Mouse (Mus musculus): ENCODE results near the gene Edc4. TPM values are rescaled to one million over a fixed set of nuclear protein-coding genes. Genes with fewer than 3 reads are reported as not detected.
A peak's percentile ranks its signal among the peaks of the same experiment; 100 is the strongest.

Edc4 gene
- total RNA-seq, 2 experiments from 2014 or later, result 12.2 to 25.5 TPM

DNA sequence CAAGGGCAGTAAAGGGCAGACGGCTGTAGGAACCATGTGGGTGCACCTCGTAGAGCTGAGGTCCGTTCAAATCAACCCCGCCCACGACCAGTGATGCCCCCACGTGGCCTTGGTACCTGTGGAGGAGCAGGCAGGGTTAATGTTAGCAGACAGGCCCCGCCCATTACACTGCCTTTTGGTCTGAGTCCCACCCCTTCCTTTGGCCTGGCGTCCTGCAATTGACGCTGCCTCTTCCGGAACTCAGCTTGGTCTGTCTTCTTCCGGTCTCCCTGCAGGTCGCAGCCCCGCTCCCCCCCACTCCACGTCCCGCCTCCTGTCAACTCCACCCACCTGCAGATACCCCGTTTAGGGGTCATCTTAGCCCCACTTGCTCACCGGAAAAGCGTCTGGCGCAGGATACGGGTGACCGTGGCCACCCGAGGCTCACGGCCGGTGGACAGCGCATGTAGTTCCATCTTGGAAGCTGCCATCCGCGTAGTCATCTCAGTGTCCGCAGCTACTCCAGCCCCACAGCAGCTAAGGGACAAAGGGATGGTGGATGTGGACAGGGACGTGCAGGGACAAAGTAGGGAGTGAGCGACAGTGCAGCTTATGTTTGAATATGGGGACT is 56.3 kb downstream of the Edc4 start:
- ATAC-seq (replicated peaks; ENCODE audit: low FRiP score, poor library complexity, severe bottlenecking), result peak; percentile 91

DNA sequence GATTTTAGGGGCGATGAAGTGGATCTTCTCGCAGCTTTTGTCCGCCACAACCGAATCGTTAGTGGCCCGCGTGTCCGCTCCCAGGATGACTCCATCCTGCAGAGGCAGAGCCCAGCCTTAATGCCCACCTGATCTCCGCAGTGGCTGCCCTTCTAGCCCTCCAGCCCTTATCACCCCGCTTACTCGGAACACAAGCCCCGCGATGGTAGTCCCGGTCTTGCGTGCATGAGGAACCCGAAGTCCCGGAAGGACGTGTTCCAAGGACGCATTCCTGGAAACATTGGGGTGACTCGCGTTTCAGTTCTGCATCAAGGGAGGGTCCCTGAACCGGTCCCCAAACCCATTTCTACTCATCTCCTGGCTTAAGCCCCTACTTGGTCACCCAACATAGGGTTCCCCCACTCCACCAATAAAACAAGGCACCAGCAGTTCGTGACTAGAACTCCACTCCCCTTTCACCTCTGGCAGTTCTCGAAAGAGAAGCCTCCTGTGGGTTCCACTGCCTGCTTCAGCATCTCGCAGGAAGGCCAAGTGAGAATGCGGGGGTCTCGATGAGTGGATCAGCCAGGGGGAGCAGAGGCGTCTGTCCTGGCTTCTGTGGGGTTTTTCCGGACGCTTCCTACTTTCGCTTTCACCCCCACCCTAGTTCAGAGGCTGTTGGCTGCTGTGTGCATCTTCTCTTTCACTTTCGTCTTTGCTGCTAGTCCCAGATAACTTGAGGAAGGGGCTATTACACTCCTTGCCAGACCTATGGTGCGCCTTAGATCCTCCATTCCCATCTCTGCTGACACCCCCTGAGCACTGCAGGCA is 57.0 kb downstream of the Edc4 start:
- peak; percentile 55 for ATAC-seq (replicated peaks; ENCODE audit: low FRiP score, poor library complexity, severe bottlenecking)

DNA sequence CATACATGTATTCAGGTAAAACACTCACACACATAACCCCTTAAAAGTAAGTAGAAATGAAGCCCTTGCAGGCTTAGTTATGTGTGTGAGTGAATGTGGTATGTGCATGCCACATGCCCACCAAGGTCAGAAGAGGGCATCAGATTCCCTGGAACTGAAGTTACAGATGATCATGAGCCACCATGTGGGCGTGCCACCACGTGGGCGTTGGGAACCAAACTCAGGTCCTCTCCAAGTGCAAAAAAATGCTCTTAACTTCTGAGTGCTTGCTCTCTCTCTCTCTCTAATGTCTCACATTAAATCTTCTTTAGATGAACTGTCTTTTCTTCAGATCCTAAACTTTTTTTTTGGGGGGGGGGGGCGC is 57.6 kb downstream of the Edc4 start, which contains the start of gene Psmb10:
Psmb10 (minus strand) TSS at position 139 of the 364 bp plus-strand sequence.
- ATAC-seq (replicated peaks; ENCODE audit: low FRiP score, poor library complexity, severe bottlenecking), result no peak

DNA sequence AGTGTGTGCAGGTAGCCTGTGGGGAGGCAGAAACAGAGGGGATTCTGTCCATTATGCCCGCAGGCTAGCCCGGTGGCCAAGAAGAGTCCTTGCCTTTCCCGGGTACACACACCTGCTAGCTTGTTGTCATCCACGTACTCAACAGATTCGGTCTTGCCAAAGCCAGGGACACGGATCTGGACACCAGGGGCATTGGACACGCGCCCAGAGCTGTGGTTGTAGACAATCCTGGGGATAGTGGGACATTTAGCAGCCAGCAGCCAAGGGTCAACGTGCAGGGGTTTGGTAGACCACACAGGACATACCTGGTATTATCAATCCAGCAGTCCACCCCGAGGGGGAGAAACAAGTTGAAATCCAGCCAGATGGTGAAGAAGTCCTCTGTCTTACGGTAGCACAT is 61.3 kb downstream of the Edc4 start:
- ATAC-seq (replicated peaks; ENCODE audit: low FRiP score, poor library complexity, severe bottlenecking), result no peak

DNA sequence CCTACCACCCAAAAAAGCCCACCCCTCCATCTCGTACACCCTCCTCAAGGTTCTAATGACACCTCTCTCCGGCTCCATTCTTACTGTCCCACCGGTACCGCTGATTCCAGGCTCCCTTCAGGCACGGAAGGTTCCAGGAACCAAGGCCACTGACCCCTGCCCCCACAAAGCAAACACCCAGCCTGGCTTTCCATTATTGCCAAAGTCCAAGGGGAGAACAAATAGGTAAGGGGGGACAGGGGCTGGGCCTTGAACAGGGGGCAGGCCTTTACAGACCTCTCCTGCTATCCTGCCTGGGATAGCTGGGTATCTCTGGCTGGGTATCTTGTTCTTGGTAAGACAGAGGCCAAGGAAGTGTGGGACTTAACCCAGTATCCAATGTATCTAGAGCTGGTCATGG is 61.9 kb downstream of the Edc4 start:
- ATAC-seq (replicated peaks; ENCODE audit: low FRiP score, poor library complexity, severe bottlenecking), result no peak

DNA sequence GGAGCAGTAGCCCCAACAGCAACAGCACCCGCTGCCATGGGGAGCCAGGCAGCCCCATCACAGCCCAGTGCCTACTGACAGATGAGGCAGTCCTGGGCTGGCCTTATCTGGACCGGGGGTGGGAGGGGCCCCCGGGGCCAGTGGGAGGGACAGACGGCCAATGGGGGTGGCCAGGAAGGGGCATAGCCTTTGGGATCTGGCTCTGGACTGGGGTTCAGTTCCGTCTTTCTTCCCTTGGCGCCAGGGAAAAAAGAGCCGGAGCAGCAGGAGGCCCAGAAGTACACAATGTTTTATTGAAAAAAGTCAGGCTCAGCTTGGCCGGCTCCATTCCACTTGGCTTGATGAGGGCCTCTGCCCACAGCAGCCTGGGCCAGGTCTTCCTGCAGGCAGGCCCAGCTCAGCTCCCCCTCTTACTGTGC is 62.6 kb downstream of the Edc4 start, which contains the start of gene Lcat:
Lcat (minus strand) TSS at position 62 of the 419 bp plus-strand sequence.
- no peak for ATAC-seq (replicated peaks; ENCODE audit: low FRiP score, poor library complexity, severe bottlenecking)

Other genes starting within 250 kb of the Edc4 start
- 154 and 195 TPM in 2 replicates for gene Ctcf, start 244.3 kb upstream of the Edc4 start, total RNA-seq (2015; ENCODE audit: low replicate concordance)
- gene Ctcf, start 244.3 kb upstream of the Edc4 start, total RNA-seq (2017; ENCODE audit: low replicate concordance), result 314 and 346 TPM in 2 replicates
- gene Agrp, start 243.5 kb upstream of the Edc4 start, total RNA-seq (2015; ENCODE audit: low replicate concordance), result not detected in 2 replicates
- not detected in 2 replicates for gene Agrp, start 243.5 kb upstream of the Edc4 start, total RNA-seq (2017; ENCODE audit: low replicate concordance)
- gene Carmil2, start 194.6 kb upstream of the Edc4 start, total RNA-seq (2015; ENCODE audit: low replicate concordance), result 4.7 and 5.4 TPM in 2 replicates
- gene Carmil2, start 194.6 kb upstream of the Edc4 start, total RNA-seq (2017; ENCODE audit: low replicate concordance), result 4.2 and 7.0 TPM in 2 replicates
- 10.9 and 22.0 TPM in 2 replicates for gene Acd, start 179.8 kb upstream of the Edc4 start, total RNA-seq (2015; ENCODE audit: low replicate concordance)
- gene Acd, start 179.8 kb upstream of the Edc4 start, total RNA-seq (2017; ENCODE audit: low replicate concordance), result 1.7 and 9.7 TPM in 2 replicates
- gene Pard6a, start 179.7 kb upstream of the Edc4 start, total RNA-seq (2015; ENCODE audit: low replicate concordance), result 1.7 and 3.6 TPM in 2 replicates
- 2.7 TPM in 1 of 2 replicates, not detected in the other for gene Pard6a, start 179.7 kb upstream of the Edc4 start, total RNA-seq (2017; ENCODE audit: low replicate concordance)
- gene 4933405L10Rik, start 173.2 kb upstream of the Edc4 start, total RNA-seq (2015; ENCODE audit: low replicate concordance), result not detected in 2 replicates
- gene 4933405L10Rik, start 173.2 kb upstream of the Edc4 start, total RNA-seq (2017; ENCODE audit: low replicate concordance), result not detected in 2 replicates
- gene Enkd1, start 172.7 kb upstream of the Edc4 start, total RNA-seq (2015; ENCODE audit: low replicate concordance), result 2.9 and 5.4 TPM in 2 replicates
- 0.15 and 3.7 TPM in 2 replicates for gene Enkd1, start 172.7 kb upstream of the Edc4 start, total RNA-seq (2017; ENCODE audit: low replicate concordance)
- not detected in 2 replicates for gene Gfod2, start 122.2 kb upstream of the Edc4 start, total RNA-seq (2015; ENCODE audit: low replicate concordance)
- gene Gfod2, start 122.2 kb upstream of the Edc4 start, total RNA-seq (2017; ENCODE audit: low replicate concordance), result 0.51 TPM in 1 of 2 replicates, not detected in the other
- gene Ranbp10, start 53.5 kb upstream of the Edc4 start, total RNA-seq (2015; ENCODE audit: low replicate concordance), result 306 and 341 TPM in 2 replicates
- 296 and 297 TPM in 2 replicates for gene Ranbp10, start 53.5 kb upstream of the Edc4 start, total RNA-seq (2017; ENCODE audit: low replicate concordance)
- 2.9 TPM in 1 of 2 replicates, not detected in the other for gene Tsnaxip1, start 53.1 kb upstream of the Edc4 start, total RNA-seq (2015; ENCODE audit: low replicate concordance)
- 1.4 TPM in 1 of 2 replicates, not detected in the other for gene Tsnaxip1, start 53.1 kb upstream of the Edc4 start, total RNA-seq (2017; ENCODE audit: low replicate concordance)
- gene Cenpt, start 27.6 kb upstream of the Edc4 start, total RNA-seq (2015; ENCODE audit: low replicate concordance), result 57.0 and 57.3 TPM in 2 replicates
- gene Cenpt, start 27.6 kb upstream of the Edc4 start, total RNA-seq (2017; ENCODE audit: low replicate concordance), result 55.2 and 94.3 TPM in 2 replicates
- gene Thap11, start 25.7 kb upstream of the Edc4 start, total RNA-seq (2015; ENCODE audit: low replicate concordance), result 9.6 and 22.0 TPM in 2 replicates
- gene Thap11, start 25.7 kb upstream of the Edc4 start, total RNA-seq (2017; ENCODE audit: low replicate concordance), result 11.0 and 18.6 TPM in 2 replicates
- gene Nutf2, start 20.3 kb upstream of the Edc4 start, total RNA-seq (2015; ENCODE audit: low replicate concordance), result 57.8 and 102 TPM in 2 replicates
- 15.3 and 42.5 TPM in 2 replicates for gene Nutf2, start 20.3 kb upstream of the Edc4 start, total RNA-seq (2017; ENCODE audit: low replicate concordance)
- gene Nrn1l, start 12.7 kb downstream of the Edc4 start, total RNA-seq (2015; ENCODE audit: low replicate concordance), result not detected in 2 replicates
- not detected in 2 replicates for gene Nrn1l, start 12.7 kb downstream of the Edc4 start, total RNA-seq (2017; ENCODE audit: low replicate concordance)
- gene Pskh1, start 19.6 kb downstream of the Edc4 start, total RNA-seq (2015; ENCODE audit: low replicate concordance), result 5.4 and 8.6 TPM in 2 replicates
- gene Pskh1, start 19.6 kb downstream of the Edc4 start, total RNA-seq (2017; ENCODE audit: low replicate concordance), result 7.1 and 11.7 TPM in 2 replicates
- gene Ctrl, start 53.0 kb downstream of the Edc4 start, total RNA-seq (2015; ENCODE audit: low replicate concordance), result not detected in 2 replicates
- gene Ctrl, start 53.0 kb downstream of the Edc4 start, total RNA-seq (2017; ENCODE audit: low replicate concordance), result not detected in 2 replicates
- gene Psmb10, start 57.6 kb downstream of the Edc4 start, total RNA-seq (2015; ENCODE audit: low replicate concordance), result 20.2 and 25.2 TPM in 2 replicates
- 2.7 and 4.2 TPM in 2 replicates for gene Psmb10, start 57.6 kb downstream of the Edc4 start, total RNA-seq (2017; ENCODE audit: low replicate concordance)
- not detected in 2 replicates for gene Lcat, start 62.5 kb downstream of the Edc4 start, total RNA-seq (2015; ENCODE audit: low replicate concordance)
- 2.4 TPM in 1 of 2 replicates, not detected in the other for gene Lcat, start 62.5 kb downstream of the Edc4 start, total RNA-seq (2017; ENCODE audit: low replicate concordance)
- gene Slc12a4, start 85.2 kb downstream of the Edc4 start, total RNA-seq (2015; ENCODE audit: low replicate concordance), result 2.5 and 3.4 TPM in 2 replicates
- gene Slc12a4, start 85.2 kb downstream of the Edc4 start, total RNA-seq (2017; ENCODE audit: low replicate concordance), result 4.0 and 13.7 TPM in 2 replicates
- gene Dpep3, start 98.5 kb downstream of the Edc4 start, total RNA-seq (2015; ENCODE audit: low replicate concordance), result not detected in 2 replicates
- not detected in 2 replicates for gene Dpep3, start 98.5 kb downstream of the Edc4 start, total RNA-seq (2017; ENCODE audit: low replicate concordance)
- gene Dus2, start 110.5 kb downstream of the Edc4 start, total RNA-seq (2015; ENCODE audit: low replicate concordance), result 0.72 and 6.7 TPM in 2 replicates
- gene Dus2, start 110.5 kb downstream of the Edc4 start, total RNA-seq (2017; ENCODE audit: low replicate concordance), result 6.3 and 14.4 TPM in 2 replicates
- not detected in 2 replicates for gene Dpep2nb, start 125.1 kb downstream of the Edc4 start, total RNA-seq (2015; ENCODE audit: low replicate concordance)
- gene Dpep2nb, start 125.1 kb downstream of the Edc4 start, total RNA-seq (2017; ENCODE audit: low replicate concordance), result not detected in 2 replicates
- gene Ddx28, start 131.0 kb downstream of the Edc4 start, total RNA-seq (2015; ENCODE audit: low replicate concordance), result 1.8 and 4.6 TPM in 2 replicates
- 3.2 and 5.0 TPM in 2 replicates for gene Ddx28, start 131.0 kb downstream of the Edc4 start, total RNA-seq (2017; ENCODE audit: low replicate concordance)
- gene Nfatc3, start 178.0 kb downstream of the Edc4 start, total RNA-seq (2015; ENCODE audit: low replicate concordance), result 71.3 and 80.4 TPM in 2 replicates
- 32.7 and 37.5 TPM in 2 replicates for gene Nfatc3, start 178.0 kb downstream of the Edc4 start, total RNA-seq (2017; ENCODE audit: low replicate concordance)